Mouse (Mus musculus) hindbrain, embryonic 13.5 days (tissue): ENCODE measurements around the gene Pvalb. TPM values are rescaled to one million over a fixed set of nuclear protein-coding genes. Genes with fewer than 3 reads are reported as not detected.

Source experiments
- ATAC-seq: fragments of 200-750 bp; cut with Nextera tagmentation; 2 replicates; pipeline ENCODE4 v1.8.0; 2017; ENCODE audit warnings: moderate TSS enrichment; ENCODE audit not compliant: low FRiP score
- H3K27ac ChIP-seq: fragments of 300-500 bp; sonication (generic); 2 replicates; pipeline ENCODE4 v1.5.1; 2015; ENCODE audit warnings: inconsistent platforms, mild to moderate bottlenecking, moderate library complexity
- H3K27me3 ChIP-seq: fragments of 300-500 bp; sonication (generic); 2 replicates; pipeline ENCODE4 v1.6.1; 2015; ENCODE audit warnings: mild to moderate bottlenecking, inconsistent platforms
- H3K36me3 ChIP-seq: fragments of 300-500 bp; sonication (generic); 2 replicates; pipeline ENCODE4 v1.6.1; 2015; ENCODE audit warnings: mild to moderate bottlenecking, inconsistent platforms
- H3K4me1 ChIP-seq: fragments of 300-500 bp; sonication (generic); replicated peaks from 2 replicates; pipeline ENCODE4 v1.6.1; 2015; ENCODE audit warnings: inconsistent platforms
- H3K4me2 ChIP-seq: fragments of 300-500 bp; sonication (generic); 2 replicates; pipeline ENCODE4 v1.6.1; 2015; ENCODE audit warnings: inconsistent platforms, mild to moderate bottlenecking, moderate library complexity
- H3K4me3 ChIP-seq: fragments of 300-500 bp; sonication (generic); 2 replicates; pipeline ENCODE4 v1.5.1; 2015; ENCODE audit warnings: mild to moderate bottlenecking, inconsistent platforms
- H3K9ac ChIP-seq: fragments of 300-500 bp; sonication (generic); 2 replicates; pipeline ENCODE4 v1.6.1; 2015; ENCODE audit warnings: mild to moderate bottlenecking, inconsistent platforms
- H3K9me3 ChIP-seq: fragments of 300-500 bp; sonication (generic); 2 replicates; pipeline ENCODE4 v1.6.1; 2016; ENCODE audit warnings: inconsistent platforms
- WGBS: fragments of 180-500 bp; shearing (Covaris S2); methylation state at CpG from one replicate; pipeline ENCODE4 v1.1.7; 2015; 5-methylcytosine and 5-hydroxymethylcytosine counted together
- polyA plus RNA-seq: library from polyadenylated mRNA; unstranded; fragments of >200 nt; fragmentation: Nextera tagmentation; extraction: Ambion mirVana; gene quantifications from 2 replicates; pipeline ENCODE4 v1.2.1, GENCODE M21; 2015

Gene Pvalb
- polyA plus RNA-seq, 1 experiment from 2014 or later: 13.6 TPM

DNA sequence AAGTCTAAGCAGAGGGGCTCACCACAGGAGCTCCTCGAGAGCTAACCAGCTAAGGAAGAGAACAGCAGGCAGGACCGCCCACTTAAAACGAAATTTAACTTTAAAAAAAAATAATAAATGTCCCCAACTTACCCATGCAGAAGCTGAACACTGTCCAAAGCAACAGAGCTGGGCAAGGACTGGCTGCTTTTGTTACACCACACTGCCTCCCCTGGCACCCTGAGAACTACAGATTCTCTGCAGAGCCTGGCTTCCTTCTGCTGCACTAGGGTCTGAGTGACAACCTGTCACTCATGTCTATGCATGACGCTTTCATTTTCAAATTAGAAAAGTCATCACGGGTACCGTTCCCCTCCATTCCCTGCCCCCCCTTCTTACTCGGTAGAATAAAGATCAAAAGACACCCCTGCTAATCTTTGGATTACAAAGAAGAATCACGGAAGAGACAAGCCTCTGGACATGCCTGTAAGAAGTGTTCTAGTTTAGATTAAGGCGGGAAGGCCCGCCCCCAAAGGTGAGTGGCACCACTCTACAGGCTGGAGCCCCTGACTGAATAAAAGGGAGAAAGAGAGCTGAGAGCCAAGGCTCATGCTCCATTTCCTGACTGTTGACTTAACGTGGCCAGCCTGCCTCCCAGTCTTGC is 33.8 kb downstream of the Pvalb start:
- Histone ChIP-seq H3K4me2 (peak overlapping the region; percentile 77), H3K4me3 (peak overlapping the region; percentile 72), H3K9me3 (no peaks in the 10 kb centered on the region), H3K36me3 (peaks cover 6% of the 10 kb centered on the region; the same call in 1 of the 2 replicates), H3K4me1 (peaks cover 38% of the 10 kb centered on the region), H3K27ac (no peak overlapping the region), H3K27me3 (no peaks in the 10 kb centered on the region), H3K9ac (peak overlapping the region; percentile 81; the same call in 1 of the 2 replicates)
- ATAC-seq: no peak
- 76% methylated on average over 11 of the region's 11 CpGs for WGBS

DNA sequence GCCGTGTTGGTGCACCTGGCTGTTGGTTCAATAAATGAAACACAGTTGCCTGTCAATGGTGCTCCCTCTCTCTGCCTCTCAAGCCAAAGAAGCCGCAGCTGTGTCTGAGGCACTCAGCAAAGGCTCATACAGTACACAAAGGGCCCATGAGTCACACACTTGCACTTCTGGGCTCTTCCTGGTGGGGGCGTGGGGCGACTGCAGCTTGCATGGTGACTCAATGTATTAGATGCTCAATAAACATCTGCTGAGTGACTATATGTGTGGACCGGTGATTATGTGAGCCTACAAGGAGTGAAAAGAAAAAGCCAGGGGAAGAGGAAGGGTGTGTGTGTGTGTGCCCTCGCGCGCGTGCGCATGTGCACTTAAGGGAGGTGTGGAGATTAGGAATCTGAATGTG is 34.5 kb downstream of the Pvalb start:
- Histone ChIP-seq H3K27me3 (no peaks in the 10 kb centered on the region), H3K9me3 (no peaks in the 10 kb centered on the region), H3K4me2 (no peak overlapping the region), H3K27ac (no peak overlapping the region), H3K36me3 (peaks cover 12% of the 10 kb centered on the region), H3K9ac (no peak overlapping the region), H3K4me1 (peaks cover 34% of the 10 kb centered on the region), H3K4me3 (no peak overlapping the region)
- no peak for ATAC-seq
- 96% methylated on average over 10 of the region's 10 CpGs for WGBS

DNA sequence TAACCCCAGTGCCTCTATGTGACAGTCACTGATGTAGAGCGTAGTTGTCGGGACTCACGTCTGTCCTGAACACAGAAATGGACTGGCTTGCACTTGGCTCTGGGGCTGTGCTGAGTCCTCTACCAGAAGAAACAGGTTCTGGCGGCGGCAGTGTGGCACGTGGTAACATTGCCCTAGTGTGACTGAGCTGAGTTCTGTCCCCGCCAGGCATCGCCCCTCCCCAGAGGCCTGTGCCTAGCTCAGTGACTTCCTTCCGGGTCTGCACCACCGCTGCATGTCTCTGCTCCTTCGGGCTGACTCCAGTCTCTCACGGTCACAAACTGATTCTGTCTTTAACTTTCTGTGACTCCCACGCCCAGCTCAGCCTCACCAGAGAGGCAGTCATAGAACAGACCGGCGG is 35.5 kb downstream of the Pvalb start:
- Histone ChIP-seq H3K9ac (no peak overlapping the region), H3K4me3 (no peak overlapping the region), H3K27me3 (no peaks in the 10 kb centered on the region), H3K9me3 (no peaks in the 10 kb centered on the region), H3K27ac (no peak overlapping the region), H3K4me1 (peaks cover 34% of the 10 kb centered on the region), H3K4me2 (no peak overlapping the region), H3K36me3 (peaks cover 19% of the 10 kb centered on the region)
- WGBS: 94% methylated on average over 15 of the region's 15 CpGs
- ATAC-seq: no peak

DNA sequence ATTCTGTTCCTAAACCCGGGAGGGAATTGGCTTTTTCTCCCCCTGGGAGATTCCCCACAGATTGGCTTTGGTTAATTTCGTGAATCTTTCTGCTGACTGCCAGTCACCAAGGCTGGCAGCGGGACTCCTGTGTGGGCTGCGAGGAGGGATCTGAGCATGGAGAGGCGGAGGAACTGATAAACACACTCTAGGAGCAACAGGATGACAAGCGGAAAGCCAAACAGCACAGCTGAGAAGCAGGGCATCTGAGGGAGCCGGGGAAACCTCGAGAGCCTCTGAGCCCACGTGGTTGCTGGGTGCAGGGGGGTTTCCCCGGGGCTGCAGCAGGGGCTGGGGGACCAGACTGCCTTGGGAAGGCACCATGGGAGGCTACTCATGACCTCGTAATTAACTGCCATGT is 36.6 kb downstream of the Pvalb start:
- Histone ChIP-seq H3K4me3 (no peak overlapping the region), H3K4me2 (no peak overlapping the region), H3K36me3 (peaks cover 21% of the 10 kb centered on the region), H3K9me3 (no peaks in the 10 kb centered on the region), H3K27ac (no peak overlapping the region), H3K4me1 (peaks cover 33% of the 10 kb centered on the region), H3K27me3 (no peaks in the 10 kb centered on the region), H3K9ac (no peak overlapping the region)
- 85% methylated on average over 11 of the region's 11 CpGs for WGBS
- ATAC-seq: no peak

DNA sequence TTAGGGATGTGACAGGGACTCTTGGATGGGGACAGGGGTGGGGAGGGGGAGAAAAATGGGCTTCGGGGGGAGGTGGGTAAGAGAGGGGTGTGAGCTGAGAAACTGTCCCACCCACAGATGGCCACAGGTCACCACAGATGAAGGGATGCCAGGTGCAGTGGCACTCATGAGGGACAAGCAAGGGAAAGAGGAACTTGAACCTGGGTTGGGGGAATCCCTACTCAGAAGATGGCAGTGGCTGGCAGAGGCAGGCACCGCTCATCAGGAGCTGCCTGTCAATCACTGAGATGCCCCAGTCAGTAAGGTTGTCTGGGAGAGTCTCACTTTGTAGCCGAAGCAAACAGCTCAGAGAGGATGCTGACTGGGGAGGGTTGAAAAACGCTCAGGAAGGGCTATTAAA is 40.9 kb downstream of the Pvalb start:
- no peak overlapping the region for H3K4me2 ChIP-seq
- H3K4me1 ChIP-seq: peaks cover 38% of the 10 kb centered on the region
- H3K27me3 ChIP-seq: no peaks in the 10 kb centered on the region
- WGBS: 89% methylated on average over 4 of the region's 4 CpGs
- no peak overlapping the region for H3K9ac ChIP-seq
- no peak overlapping the region for H3K4me3 ChIP-seq
- H3K9me3 ChIP-seq: no peaks in the 10 kb centered on the region
- peaks cover 41% of the 10 kb centered on the region for H3K36me3 ChIP-seq
- no peak for ATAC-seq
- H3K27ac ChIP-seq: peak overlapping the region; percentile 64; the same call in 1 of the 2 replicates

DNA sequence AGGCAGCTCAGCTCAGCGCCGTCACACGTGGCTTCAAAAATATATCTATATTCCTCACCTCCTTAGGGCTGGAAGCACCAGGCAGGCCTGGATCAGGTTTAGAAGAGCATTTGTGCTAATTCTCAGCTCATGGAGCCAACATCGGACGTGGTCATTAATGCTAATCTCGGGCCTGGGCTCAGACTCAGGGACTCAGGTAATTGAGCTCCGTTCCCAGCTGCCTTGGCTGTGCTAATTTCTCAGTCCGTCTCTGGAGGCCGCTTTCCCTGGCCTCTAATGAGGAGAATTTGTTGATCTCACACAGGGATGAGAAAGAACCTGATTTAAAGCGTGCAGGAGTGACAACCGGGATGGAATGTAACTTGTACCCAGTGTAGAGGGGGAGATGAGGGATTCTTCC is 41.7 kb downstream of the Pvalb start:
- Histone ChIP-seq H3K36me3 (peaks cover 41% of the 10 kb centered on the region), H3K27me3 (no peaks in the 10 kb centered on the region), H3K4me3 (no peak overlapping the region), H3K4me1 (peaks cover 38% of the 10 kb centered on the region), H3K9me3 (no peaks in the 10 kb centered on the region), H3K9ac (no peak overlapping the region), H3K27ac (peak overlapping the region; percentile 64), H3K4me2 (no peak overlapping the region)
- WGBS: 63% methylated on average over 11 of the region's 11 CpGs
- ATAC-seq: no peak

DNA sequence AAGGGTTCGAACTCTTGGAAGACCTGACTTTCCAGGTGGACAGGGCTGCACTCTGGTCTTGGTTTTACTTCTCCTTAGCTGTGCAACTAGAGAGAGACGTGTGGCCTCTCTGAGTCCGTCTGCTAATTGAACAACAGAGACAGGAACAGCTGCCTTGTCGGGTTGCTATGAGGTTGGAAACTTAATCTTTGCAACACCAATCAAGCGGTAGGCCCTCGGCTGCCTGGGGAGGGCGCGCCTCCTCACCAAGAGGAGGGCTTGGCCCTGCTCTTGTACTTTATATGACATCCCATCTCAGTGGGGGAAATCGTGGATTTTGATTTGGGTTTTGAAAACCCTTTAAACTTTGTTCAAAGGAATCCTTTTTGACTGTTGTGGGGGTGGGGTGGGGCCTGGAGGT is 44.3 kb downstream of the Pvalb start:
- no peak overlapping the region for H3K9ac ChIP-seq
- no peaks in the 10 kb centered on the region for H3K9me3 ChIP-seq
- H3K27me3 ChIP-seq: no peaks in the 10 kb centered on the region
- H3K36me3 ChIP-seq: peaks cover 42% of the 10 kb centered on the region
- H3K27ac ChIP-seq: 0 out of 2 replicates have a peak overlapping the region, but pooled peaks have one; percentile 44
- WGBS: 81% methylated on average over 9 of the region's 9 CpGs
- no peak overlapping the region for H3K4me2 ChIP-seq
- H3K4me1 ChIP-seq: peaks cover 43% of the 10 kb centered on the region
- no peak for ATAC-seq
- H3K4me3 ChIP-seq: no peak overlapping the region

DNA sequence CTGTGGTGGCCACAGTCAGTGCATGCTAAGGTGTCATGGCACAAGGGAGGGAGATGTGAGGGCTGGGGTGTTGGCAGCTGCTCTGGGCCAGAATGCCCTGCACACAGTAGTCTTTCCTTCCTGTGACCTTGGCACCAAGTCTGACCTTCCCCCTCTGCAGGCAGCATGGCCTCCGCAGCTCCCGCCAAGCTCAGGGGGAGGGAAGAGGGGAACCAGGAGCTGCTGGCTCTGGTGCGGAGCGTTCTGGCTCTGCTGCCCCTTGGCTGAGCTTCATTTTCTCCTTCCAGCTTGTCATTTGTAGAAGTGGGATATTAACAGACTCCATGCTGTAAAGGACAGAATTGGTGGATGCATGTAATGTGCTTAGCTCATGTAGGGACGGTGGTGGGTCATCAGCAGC is 47.9 kb downstream of the Pvalb start:
- Histone ChIP-seq H3K36me3 (peaks cover 23% of the 10 kb centered on the region), H3K9me3 (no peaks in the 10 kb centered on the region), H3K9ac (no peak overlapping the region), H3K4me3 (no peak overlapping the region), H3K4me1 (peaks cover 32% of the 10 kb centered on the region), H3K27ac (no peak overlapping the region), H3K4me2 (no peak overlapping the region), H3K27me3 (no peaks in the 10 kb centered on the region)
- WGBS: 78% methylated on average over 5 of the region's 5 CpGs
- no peak for ATAC-seq

DNA sequence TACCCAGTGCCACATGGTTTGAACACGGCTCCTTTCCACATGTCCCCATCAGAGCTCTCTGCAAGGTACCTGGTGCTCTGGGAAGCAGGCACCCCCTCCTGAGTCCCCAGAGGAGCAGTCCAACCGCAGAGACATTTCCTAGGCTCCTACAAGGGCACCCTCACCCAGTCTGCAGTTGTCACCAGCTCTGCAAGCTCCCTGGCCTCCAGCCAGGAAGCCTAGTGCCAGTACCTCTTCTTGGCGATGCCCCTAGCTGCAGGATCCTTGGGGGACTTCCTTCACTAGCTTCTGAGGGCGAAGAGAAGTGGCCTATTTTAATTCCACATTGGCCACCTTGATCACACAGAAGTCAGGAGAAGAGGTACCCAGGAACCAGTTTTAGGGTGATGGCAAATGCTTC is 48.4 kb downstream of the Pvalb start:
- Histone ChIP-seq H3K36me3 (peaks cover 18% of the 10 kb centered on the region; the same call in 1 of the 2 replicates), H3K4me2 (no peak overlapping the region), H3K9ac (no peak overlapping the region), H3K9me3 (no peaks in the 10 kb centered on the region), H3K4me1 (peaks cover 34% of the 10 kb centered on the region), H3K27me3 (no peaks in the 10 kb centered on the region), H3K4me3 (no peak overlapping the region), H3K27ac (no peak overlapping the region)
- ATAC-seq: no peak
- WGBS: 78% methylated on average over 4 of the region's 4 CpGs

DNA sequence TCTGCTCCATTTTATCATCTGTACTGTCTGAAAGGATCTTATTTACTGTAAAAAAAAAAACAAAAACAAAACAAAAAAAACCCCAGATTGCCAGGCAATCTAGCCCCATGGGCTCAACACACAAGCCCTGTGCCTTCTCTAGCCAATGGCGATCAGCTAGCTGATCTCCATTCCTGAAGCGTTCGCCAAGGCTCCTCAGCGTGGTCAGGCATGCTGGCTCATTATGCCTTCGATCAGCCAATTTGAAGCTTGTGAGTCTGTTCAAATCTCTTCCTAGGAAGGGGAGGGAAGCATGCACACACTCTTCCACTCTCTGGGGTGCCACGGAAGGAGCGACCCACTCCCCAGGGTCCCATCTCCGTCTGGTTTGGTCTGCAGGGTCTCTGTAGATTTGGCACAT is 48.9 kb downstream of the Pvalb start:
- Histone ChIP-seq H3K4me3 (no peak overlapping the region), H3K9me3 (no peaks in the 10 kb centered on the region), H3K27me3 (no peaks in the 10 kb centered on the region), H3K4me2 (no peak overlapping the region), H3K9ac (no peak overlapping the region), H3K36me3 (peaks cover 15% of the 10 kb centered on the region; the same call in 1 of the 2 replicates), H3K4me1 (peaks cover 34% of the 10 kb centered on the region), H3K27ac (no peak overlapping the region)
- 71% methylated on average over 8 of the region's 8 CpGs for WGBS
- no peak for ATAC-seq

DNA sequence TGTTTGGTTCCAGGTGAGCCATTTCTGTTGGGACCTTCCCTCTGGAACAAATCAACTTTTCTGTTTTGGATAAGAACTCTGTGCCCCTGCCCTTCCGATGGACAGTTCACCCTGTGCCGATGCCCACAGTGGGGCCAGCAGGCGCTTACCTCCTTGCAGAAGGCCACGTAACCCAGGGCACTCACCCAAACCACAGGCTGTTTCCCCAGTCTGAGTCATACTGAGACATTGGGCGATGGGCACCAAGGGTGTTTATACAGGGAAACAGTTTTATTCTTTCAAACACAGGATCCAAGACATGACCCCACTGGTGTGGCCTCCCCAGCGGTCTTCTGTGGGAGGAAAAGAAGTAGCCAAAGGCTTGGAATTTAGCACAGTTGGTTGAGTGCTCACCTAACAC is 50.8 kb downstream of the Pvalb start:
- 0 out of 2 replicates have a peak, but pooled peaks cover 3% of the 10 kb centered on the region for H3K27me3 ChIP-seq
- H3K4me2 ChIP-seq: no peak overlapping the region
- no peak overlapping the region for H3K9ac ChIP-seq
- peaks cover 21% of the 10 kb centered on the region for H3K4me1 ChIP-seq
- no peak for ATAC-seq
- 90% methylated on average over 6 of the region's 6 CpGs for WGBS
- H3K27ac ChIP-seq: no peak overlapping the region
- no peak overlapping the region for H3K4me3 ChIP-seq
- H3K9me3 ChIP-seq: no peaks in the 10 kb centered on the region
- H3K36me3 ChIP-seq: 0 out of 2 replicates have a peak, but pooled peaks cover 10% of the 10 kb centered on the region

DNA sequence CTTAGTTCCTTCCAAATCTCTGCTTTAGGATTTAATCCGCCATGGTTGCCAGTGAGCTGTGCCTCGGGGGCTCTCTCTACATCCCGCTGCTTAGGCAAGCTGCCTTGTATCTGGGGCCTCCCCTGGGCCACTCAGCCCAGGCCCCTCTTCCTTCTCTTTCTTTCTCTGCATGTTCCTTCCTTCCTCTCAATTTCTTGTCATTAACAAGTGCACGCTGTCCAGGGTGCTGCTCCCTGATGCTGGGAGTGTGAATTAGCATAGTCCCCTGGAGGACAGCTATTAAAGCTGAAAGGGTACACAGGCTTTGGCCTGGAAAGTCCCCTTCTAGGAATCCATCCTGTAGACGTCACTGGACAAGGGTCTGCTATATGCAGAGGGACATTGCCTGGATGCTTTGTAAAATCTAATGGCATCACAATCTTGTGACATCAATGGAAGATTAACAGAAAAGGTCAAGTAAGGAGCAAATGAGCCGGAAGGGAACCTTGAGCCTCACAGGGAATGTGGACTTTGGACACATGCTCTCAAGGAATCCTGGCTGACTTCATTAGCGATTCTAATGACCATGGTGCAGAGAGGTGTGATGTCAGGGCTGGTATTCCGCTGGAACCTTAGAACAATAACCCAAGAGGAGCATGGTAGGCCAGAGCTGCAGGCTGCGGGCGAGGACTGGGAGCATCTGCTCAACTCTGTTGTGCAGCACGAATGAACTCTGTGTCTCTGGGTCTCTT is 53.0 kb downstream of the Pvalb start:
- ATAC-seq: no peak
- Histone ChIP-seq H3K9me3 (no peaks in the 10 kb centered on the region), H3K27me3 (0 out of 2 replicates have a peak, but pooled peaks cover 3% of the 10 kb centered on the region), H3K36me3 (0 out of 2 replicates have a peak, but pooled peaks cover 2% of the 10 kb centered on the region), H3K9ac (0 out of 2 replicates have a peak overlapping the region, but pooled peaks have one; percentile 9), H3K4me2 (no peak overlapping the region), H3K27ac (no peak overlapping the region), H3K4me1 (peaks cover 21% of the 10 kb centered on the region), H3K4me3 (no peak overlapping the region)
- 42% methylated on average over 11 of the region's 11 CpGs for WGBS
